Mouse (Mus musculus): ENCODE data around the gene Gm1113.

Gene Gm1113

DNA sequence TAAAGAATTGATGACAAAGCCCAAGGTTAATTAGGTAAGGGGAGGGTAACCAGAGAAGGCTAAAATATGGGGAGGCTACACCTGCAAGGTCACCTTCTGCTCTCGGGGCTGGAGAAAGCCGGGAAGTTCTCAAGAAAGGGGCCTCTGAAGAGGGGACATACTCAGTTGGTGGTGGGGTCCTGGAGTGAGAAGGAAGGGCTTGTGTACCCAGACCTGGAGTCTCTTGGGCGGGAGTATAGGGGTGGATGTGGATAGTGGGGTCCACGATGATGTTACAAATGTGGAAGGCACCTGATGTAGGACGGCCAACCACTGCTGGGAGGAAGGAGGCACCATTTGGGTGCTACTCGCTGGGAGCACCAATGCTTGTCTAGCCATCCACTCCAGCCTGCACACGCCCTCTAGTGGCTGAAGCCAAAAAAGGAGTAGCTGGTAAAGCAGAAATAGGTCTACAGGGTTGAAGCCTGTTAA is 5.9 kb upstream of the Gm1113 start:
- DNase-seq: peak; percentile 85

DNA sequence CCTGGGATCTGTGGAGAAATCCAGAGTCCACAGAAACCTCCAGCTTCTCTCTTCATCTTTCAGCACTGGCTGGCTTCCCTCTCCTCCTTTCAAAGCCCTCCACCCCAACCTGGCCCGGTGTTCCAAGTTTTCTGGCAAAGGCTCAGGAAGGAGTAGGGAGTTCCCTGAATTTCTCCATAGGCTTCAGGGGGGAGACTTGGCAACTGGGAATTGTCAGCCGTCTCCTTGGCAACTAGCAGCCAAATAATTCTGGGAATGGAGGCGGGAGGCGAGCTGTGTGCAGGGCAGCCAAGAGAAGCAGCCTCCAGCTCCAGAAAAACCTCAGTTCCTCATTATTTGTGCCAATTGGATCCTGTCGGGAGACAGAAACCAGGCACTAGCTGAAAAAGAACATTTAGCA is 5.5 kb upstream of the Gm1113 start:
- DNase-seq: peak; percentile 71

DNA sequence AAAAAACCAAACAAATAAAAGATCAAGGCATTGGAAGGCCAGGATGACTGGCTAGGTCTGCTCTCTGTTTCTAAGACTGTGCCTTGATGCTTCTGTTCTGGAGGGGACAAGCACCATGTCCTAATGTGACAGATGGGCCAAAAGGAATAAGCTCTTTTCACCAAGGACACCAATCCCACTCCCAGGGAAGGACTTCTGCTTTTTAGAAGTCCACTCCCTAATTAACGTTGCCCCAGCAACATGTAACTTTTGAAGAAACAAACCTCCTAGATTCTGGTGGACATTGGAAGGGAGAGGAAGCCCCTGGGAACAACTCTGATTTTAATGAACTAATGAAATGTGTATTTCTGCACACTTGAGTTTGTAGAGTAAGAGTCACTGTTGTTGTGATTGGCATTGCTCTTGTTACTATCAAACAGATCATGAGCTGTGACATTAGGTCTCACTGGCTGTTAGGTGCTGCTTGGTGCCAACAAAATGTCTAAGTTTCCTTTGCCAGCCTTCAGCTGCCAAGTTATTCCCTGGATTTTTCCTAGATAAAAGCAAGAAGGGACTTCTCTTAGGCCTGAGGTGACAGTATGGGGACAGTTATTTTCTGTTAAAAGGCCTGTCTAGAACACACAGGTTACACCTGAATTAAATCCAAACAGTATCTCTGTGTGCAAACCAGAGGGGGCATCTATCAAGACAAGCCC is 4.9 kb upstream of the Gm1113 start:
- no peak for DNase-seq

DNA sequence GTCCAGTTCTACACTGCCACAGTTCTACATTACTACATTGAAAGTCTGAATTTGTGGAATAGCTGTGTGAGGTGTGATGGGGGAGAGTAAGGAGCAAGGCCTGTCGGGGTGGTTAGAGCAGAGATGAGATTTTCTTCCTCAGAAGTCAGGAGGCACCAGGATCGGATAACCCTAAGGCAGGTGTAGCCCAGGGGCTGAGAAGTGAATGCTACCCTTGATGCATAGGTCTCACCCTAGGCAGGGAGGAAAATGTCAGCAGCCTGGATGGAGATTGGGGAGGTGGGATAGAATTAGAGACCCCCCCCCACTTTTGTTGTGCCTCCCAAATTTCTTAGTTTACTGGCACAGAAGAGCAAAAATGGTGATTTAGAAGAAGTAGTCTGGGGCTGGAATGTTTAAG is 4.2 kb upstream of the Gm1113 start:
- DNase-seq: no peak

DNA sequence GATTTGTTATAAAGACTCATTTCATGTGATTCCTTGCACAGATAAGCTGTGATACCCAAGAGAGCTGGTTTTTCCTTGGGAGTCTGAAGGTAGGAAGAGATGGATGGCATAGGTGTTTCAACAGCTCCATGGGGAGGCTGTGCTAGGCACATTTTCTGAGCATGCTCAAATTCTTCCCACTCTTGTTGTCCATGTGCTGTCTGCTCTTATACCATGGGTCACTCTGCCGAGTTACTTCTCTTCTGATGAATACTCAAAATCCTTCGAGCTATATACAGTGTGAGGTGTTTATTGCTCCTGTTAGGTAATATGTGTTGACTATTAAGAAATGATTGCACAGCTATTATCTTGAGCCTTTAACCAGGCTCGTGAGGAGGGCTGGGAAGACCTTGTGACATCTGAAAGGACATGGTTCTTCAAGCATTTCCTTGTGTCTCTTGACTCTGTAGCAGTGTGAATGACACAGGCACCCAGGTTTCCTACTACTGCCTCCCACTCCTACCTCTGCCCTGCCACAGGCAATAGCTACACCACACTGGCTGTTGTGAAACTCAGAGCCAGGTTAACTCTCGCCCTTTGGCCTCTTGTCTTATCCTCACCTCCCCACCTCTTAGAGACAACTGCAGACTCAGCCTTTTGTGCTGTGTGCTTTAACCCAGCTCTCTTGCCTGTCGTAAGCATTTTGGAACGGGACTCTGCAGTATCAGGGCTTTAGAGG is 2.7 kb upstream of the Gm1113 start:
- DNase-seq: no peak

DNA sequence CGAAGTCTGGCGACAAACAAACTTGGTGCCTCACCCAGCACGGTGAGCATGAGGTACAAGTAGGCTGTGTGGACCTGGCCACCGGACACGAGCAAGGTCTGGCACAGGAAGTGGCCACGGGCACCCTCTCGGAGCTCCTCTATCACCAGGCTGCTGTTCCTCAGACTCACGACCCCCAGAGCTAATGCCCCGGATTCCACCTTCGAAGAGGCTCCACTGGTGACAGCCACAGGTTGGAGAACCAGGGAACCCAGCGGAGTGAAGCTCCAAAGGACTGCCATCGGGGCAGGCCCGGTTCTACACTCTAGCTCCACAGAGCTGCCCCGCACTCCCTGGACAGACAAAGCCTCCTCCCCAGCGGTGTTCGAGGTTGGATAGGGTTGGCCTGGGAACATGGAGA is 1.4 kb downstream of the Gm1113 start:
- no peak for DNase-seq

DNA sequence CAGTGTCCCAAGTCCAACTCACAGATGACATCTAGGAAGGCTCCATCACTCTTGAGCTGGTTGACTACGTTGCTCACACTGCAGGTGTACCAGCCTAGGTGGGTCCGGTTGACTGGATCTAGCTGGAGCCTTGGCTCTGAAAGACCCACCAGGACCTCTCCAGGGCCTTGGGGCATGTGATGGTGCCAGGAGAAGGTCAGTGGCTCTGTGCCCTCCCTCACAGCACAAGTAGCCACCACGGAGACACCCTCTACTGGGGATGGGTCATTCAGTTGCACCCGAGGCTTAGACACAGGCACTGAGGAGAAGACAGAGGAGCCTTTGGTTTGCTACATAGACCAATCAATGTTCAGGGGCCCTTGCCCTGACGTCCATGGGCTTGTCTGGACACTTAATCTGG is 1.9 kb downstream of the Gm1113 start:
- DNase-seq: no peak

DNA sequence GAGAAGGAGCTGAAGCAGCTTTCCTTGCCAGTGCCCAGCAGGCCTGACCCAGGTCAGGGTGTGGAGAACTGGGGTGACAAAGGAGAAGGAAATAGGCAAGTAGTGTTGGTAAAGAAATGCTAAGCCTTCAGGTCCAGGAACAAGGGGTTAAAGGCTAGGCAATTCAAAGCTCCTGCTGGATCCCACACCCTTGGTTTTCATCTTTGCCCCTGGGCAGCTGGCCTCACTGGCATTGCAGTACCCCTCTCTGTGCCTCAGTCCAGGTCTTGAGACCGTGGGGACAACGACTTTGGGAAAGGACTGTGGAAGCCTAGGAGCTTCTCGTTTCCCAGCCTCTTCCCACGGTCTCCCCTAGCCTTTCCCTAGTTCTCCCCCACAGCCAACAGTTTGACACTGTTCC is 4.2 kb downstream of the Gm1113 start:
- DNase-seq: no peak

DNA sequence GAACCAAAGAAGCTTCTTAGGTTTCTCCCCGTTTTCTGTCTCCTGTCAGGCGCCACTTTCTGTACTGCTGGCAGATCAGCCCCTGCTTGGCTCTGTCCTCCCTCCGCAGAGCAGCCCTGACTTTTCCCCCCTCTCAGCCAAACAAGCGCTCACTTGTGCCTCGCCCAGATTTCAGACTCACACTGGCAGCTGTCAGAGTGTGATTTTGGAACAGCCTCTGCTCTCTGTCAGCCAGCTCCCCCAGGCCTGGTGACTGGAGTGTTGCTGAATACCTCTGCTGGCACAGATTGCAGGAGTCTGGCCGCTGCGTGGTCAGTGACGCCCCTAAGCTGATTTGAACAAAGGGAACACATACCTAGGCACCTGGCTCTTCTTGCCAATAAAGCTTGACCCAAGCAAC is 9.8 kb downstream of the Gm1113 start:
- peak; percentile 18 for DNase-seq

DNA sequence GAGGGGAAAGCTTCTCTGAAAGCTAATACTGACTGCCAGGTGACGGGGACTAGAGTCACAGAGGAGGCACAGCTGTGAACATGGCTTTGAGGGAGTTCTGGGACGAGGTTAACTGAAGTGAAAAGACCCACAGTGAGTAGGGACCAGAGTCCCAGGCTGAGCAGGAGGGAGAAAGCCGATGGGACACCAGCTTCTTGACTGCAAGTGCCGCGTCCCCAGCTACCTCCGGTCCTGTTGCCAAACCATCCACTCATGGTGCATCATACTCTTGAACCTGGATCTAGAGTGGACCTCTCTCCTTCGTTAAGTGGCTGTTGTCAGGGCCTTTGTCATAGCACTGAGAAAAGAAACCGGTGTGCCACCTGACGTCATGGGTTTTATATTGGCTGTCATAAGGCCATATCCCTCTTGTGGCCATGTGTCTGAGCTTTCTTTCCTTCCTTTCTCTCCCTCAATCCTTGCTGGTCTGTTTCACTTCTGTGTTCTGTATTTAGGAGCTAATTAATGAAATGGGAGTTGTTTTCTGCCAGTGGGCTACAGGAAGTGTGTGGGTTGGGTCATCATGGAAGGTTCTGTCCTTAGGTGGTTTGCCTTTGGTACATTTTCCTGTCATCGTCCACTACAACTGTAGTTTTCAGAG is 15.6 kb downstream of the Gm1113 start:
- DNase-seq: no peak

DNA sequence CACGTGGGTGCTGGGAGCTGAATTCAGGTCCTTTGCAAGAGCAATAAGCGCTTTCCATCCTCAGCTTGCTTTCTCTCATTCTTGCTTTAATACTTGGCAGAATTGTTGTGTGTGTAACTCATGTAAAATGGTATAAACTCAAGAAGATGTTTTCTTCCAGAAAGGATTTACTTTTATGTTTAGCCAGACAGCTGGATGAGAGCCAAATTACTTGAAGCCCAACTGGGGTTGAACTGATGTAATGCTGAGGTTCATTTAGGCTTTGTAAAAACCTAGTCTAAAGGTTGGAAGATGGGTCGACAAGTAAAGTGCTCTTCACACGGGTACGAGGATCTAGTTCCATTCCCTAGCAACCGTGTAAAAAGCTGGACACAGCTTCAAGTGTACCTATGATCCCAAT is 18.1 kb downstream of the Gm1113 start:
- DNase-seq: no peak

DNA sequence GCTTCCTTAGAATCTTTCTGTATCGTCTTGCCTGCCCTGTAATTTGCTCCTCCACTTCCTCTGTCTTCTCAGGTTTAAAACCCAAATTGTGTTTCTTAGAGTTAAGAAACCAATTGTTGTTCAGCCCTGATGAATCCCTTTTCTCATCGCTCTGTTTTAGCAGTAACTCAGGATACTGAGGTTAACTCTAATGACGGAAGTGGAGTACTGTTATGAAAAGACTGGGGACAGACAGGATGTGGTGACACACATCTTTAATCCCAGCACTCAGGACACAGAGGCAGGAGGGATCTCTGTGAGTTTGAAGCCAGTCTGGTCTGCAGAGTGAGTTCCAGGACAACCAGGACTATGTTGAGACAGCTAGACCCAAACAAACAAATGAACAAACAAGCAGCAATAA is 22.6 kb downstream of the Gm1113 start:
- DNase-seq: no peak

DNA sequence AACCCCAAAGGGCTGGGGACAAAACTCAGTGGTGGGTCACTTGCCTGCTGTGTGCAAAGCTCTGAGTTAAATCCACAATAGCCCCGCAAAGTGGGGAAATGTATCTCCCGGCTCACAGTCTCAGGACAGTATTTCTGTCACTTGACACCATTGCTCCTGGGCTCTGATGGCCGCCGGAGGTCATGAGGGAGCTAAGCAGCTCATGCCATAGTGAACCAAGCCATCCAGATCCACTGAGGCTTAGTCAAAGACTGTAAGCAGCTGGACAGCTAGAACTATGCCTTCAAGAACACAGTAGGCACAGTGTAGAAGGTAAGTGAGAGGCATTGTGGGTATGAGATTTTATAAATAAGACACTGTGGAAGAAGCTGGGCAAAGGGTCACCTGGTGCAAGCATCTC is 23.1 kb downstream of the Gm1113 start:
- no peak for DNase-seq

DNA sequence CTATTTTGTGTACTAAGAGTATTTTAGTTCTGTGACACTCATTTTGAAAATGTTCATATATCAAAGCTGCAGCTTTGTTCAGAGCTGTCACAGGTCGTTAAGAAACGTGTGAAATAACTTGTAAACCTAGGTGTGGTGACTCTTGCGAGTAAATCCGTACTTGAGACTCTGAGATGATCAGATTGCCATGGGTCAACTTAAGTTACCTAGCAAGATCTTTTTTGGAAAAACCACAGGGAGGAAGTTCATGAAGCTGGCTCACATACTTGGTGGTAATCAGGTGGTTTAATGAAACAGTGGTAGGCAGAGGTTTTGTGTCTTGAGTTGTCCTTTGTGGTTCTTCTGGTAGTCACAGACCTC is 24.4 kb downstream of the Gm1113 start:
- no peak for DNase-seq

DNA sequence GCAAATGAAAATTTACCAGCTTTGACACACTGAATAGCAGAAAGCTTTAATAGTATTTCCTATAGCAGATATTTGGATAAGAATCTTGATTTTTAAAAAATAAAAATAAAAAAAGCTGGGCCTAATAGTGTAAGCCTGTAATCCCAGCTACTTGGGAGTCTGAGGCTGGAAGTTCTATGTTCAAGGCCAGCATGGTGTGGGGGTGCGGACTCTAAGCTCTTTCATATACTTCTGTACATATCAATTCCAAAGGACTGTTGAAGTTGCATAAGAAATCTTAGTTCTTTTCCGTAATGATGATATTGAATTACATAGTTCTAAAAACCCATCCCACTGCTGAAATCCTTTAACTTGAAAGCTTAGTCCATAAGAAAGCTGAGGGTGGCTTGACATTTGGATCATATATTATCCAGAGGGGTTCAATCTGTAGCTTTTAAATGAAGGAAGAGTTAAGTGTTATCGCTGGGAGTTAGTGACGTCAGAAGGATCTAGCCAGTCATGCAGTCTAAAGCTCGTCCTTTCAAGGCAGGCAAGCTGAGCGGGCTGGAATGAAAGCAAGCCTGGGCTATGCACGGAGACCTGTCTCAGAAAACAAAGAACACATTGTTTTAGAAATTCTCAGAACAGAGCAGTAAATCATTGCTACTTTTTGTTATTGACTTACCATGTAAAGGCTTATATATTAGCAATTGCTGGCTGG is 24.9 kb downstream of the Gm1113 start:
- no peak for DNase-seq

DNA sequence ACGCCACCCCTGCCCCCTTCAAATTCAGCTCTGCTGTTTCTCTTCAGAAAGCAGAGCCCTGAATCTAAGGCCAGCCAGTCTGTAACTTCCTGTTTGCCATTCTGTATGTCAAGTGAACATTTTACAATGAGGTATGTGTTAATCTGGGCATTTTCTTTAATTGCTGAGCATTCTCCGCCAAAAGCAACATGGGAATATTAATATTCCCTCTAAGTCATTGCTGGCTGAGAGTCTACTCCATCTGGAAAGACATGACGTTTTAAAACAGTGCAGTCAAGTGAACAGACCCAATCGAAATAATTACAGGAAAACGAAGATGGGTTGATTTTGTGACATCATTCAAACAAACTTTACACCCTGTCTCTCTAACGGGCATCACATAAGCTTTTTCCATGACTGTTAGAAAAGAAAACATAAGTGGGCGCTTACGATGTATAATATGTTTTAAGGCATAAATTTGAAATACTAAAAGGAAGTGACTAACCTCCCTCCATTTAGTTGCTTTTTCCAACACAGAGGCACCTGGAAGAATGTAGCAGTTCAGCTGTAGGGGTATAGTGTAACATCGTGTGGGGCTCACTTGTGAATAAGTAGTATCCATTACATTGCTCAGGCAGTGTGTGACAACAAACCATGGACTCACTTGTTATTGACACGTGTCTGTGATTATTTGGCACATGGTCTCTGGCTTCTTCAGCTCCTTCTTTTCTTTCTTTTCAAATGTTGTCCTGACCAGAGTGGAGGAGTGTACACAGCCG is 26.8 kb downstream of the Gm1113 start:
- DNase-seq: no peak

DNA sequence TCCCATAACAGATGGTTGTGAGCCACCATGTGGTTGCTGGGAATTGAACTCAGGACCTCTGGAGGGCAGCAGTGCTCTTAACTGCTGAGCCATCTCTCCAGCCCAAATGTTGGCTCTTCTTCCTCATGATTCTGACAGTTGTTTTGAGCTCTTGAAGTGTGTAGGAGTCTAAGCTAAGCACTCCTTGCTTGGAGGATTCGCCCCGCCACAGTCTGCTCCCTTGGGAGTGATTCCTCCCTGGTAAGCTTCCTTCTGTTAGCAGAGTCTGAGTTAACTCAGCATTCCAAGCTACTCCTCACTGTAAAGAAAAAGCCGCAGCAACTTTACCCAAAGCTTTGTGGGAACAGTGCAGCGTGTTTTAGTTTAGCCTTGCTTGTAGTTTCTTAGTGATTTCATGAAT is 29.6 kb downstream of the Gm1113 start:
- DNase-seq: peak; percentile 38

DNA sequence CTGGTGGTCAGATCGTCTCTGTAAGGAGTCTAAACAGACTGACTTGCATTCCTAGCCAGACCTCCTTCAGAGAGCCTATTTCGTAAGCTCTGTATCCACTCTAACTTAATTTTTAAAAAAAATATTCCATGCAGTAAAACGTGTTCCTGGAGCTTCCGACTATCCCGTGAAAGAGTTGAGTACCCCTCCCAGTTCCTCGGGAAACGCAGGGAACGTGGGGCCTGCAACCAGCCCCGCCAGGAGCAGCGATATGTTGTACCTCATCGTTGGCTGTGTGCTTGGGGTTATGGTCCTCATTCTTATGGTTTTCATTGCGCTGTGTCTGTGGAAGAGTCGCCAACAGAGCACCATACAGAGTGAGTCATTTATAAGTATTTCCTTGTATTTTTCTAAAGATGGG is 31.5 kb downstream of the Gm1113 start:
- no peak for DNase-seq

DNA sequence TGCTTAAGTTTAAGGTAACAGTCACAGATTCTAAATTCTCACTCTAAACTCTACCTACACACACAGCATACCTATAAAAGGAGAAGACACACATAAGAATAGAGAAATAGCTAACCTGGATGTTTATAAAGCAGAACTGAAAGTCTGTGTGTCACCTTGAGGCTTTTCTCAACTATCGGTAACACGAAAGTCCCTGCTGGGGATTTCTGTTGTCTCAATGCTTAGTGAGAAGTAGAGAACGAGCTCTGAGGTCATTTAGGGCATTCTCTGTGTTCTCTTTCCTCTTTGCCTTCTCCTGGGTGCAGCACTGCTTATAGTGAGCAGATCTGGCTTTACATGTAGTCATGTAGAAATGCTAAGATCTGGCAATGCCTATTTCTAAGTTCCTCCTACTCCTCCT is 34.1 kb downstream of the Gm1113 start:
- no peak for DNase-seq

DNA sequence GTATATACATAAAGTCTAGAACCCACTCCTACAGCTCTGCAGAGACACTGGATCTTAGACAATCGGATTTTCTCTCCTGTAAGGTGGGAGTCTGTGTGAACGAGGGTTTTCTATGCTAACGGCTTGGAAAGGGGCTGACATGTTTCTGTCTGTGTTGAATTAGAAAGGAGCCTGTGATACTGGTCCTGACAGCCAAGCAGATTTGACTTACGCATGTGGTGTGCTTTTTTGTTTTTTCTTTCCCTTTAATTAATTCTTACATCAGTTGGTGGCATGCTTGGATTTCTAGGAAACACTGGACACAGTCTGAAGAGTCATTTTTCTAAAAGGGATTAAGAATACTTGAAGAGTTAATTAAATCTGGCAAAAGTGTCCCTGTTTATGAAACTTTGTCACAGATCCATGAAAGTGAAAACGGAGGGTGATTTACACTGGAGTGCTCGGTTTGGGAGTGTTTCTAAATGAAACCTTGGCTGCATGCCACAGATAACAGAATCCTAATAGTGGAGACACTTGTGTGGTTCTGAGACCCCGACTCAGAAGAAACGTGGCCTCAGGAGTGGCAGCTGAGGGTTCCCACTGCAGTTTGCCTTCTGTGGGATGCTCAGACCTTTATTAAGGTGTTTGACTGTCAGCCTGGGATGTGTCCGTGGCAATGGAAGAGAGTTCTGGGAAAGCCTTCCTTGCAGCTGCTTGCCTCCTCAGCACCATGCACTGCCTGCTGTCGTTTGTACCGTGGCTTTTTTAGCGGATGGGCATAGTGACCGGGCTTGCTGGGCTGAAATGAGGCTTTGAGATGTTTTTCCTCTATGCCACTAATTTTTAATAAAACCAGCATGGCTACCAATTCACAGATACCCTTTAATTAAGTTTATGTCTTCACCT is 35.8 kb downstream of the Gm1113 start:
- DNase-seq: no peak

DNA sequence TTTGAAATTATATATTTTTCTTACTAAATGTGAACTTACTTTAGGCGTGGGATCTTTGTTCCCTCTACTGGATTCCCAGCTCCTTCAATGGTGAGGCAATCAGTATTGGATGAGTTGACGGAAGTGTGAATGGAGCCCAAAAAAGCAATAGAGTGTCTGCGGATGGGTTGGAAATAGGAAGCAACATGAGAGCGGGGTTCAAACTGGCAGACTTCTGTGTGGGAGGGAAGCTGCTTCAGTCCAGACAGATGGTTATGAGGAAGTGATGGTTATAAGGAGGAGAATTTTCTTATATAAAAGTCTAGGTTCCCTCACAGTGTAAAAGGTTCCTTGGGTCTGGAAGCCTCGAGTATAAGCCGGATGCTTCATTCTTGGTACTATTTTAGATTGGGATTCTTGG is 38.6 kb downstream of the Gm1113 start:
- peak; percentile 58 for DNase-seq

DNA sequence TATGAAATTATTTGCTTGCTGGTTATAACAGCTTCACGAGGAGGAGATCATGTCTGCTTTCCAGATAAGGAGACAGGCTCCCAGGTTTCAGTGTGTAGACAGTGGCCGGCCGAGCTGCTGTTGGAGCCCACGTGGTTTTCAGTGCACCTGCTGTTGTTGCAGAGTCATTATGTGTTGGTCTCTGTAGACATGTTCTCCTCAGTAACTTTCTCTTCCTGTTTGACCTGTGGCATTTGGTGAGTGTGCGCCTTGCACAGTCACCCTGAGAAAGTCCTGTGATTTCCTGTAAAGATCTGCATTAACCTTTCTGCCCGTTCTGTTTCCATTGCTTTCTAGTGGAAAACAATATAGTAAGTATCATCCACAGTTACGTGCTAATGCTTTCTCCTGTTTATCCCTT is 42.7 kb downstream of the Gm1113 start:
- no peak for DNase-seq
